8 mouse cellular contexts compared by ENCODE assay signal in genomic region chr2:167594444-167594934, GRCm38 (mm10). TPM values are rescaled to one million over a fixed set of nuclear protein-coding genes. Genes with fewer than 3 reads are reported as not detected.
DNase-seq lines count a peak whose midpoint lies in the region; ATAC-seq and TF ChIP-seq lines count a peak whose summit lies in the region.

No protein-coding gene starts in this region.

- WGBS in kidney, adult 2 months, result 18% methylated on average over 10 of the region's 10 CpGs
- 35% methylated on average over 10 of the region's 10 CpGs for WGBS in neural tube, embryonic 12.5 days

- no peak overlapping the region for H3K4me3 ChIP-seq in kidney, adult 2 months (ENCODE audit: insufficient read depth, low read depth, low read length)
- H3K4me3 ChIP-seq in neural tube, embryonic 12.5 days, result no peak overlapping the region

- no peak for TF ChIP-seq POLR2A in kidney, adult 2 months (IDR thresholded peaks at IDR 0.05; ENCODE audit: low read depth, low read length)

- no peaks in the 10 kb centered on the region for H3K27me3 ChIP-seq in kidney, adult 2 months (replicated peaks; ENCODE audit: control insufficient read depth, insufficient read depth, low read length)
- H3K27me3 ChIP-seq in neural tube, embryonic 12.5 days (replicated peaks), result 0 out of 2 replicates have a peak, but pooled peaks cover 9% of the 10 kb centered on the region

- intact Hi-C loops in left cerebral cortex, postnatal 4 days (cut with DNase I), result no loop called here

- peak overlapping the region; percentile 68 for H3K27ac ChIP-seq in kidney, adult 2 months (ENCODE audit: insufficient read depth, low read depth, low read length)
- H3K27ac ChIP-seq in neural tube, embryonic 12.5 days, result no peak overlapping the region

- no peaks in the 10 kb centered on the region for H3K36me3 ChIP-seq in kidney, adult 2 months (ENCODE audit: control insufficient read depth, insufficient read depth, low read length)
- H3K36me3 ChIP-seq in neural tube, embryonic 12.5 days, result no peaks in the 10 kb centered on the region

- no peaks in the 10 kb centered on the region for H3K9me3 ChIP-seq in neural tube, embryonic 12.5 days

- 0 out of 2 replicates have a peak overlapping the region, but pooled peaks have one; percentile 14 for H3K4me2 ChIP-seq in neural tube, embryonic 12.5 days (replicated peaks)

- 0 out of 2 replicates have a peak, but pooled peaks cover 2% of the 10 kb centered on the region for H3K4me1 ChIP-seq in kidney, adult 2 months (ENCODE audit: control insufficient read depth, insufficient read depth, low read length)
- H3K4me1 ChIP-seq in neural tube, embryonic 12.5 days, result peaks cover 28% of the 10 kb centered on the region

- H3K9ac ChIP-seq in neural tube, embryonic 12.5 days, result no peak overlapping the region

- TF ChIP-seq CTCF in kidney, adult 2 months (conservative IDR thresholded peaks at IDR 0.05; ENCODE audit: insufficient read depth, insufficient read length, low read depth, low read length), result no peak

- ATAC-seq in neural tube, embryonic 12.5 days (ENCODE audit: low FRiP score, low read depth), result no peak
- ATAC-seq in monocyte, adult 5-6 weeks (replicated peaks; ENCODE audit: insufficient number of reproducible peaks, low FRiP score, low TSS enrichment, poor library complexity, severe bottlenecking), result no peak

- DNase-seq in adrenal gland, adult 8-10 months, result peak; percentile 79
- peak; percentile 79 to 83 for DNase-seq in cerebellum, postnatal 10 days
- peak; percentile 100 for DNase-seq in heart, adult 11 months
- DNase-seq in kidney, adult 2 months, result peak; percentile 94
- peak; percentile 80 for DNase-seq in left cerebral cortex, postnatal 4 days
- peak; percentile 75 to 89 for DNase-seq in urinary bladder, postnatal 36 days (ENCODE audit: low spot score in 2 of 2)

RNA-seq across cellular contexts. Expression of gene Ube2v1, which starts 37.4 kb away (rescaled TPM):
- total RNA-seq in adrenal gland, adult 8-10 months (2022), result 100 to 1,000 TPM; 175 to 197 (median 191) TPM
- polyA plus RNA-seq in kidney, adult 2 months (2012; rRNA removed), result 108 and 114 TPM in 2 replicates
- total RNA-seq in left cerebral cortex, postnatal 4 days (2021), result 100 to 1,000 TPM; 217 TPM
- polyA plus RNA-seq in neural tube, embryonic 12.5 days (2016; fragmentation: Nextera tagmentation; extraction: Ambion mirVana), result 315 and 326 TPM in 2 replicates
- total RNA-seq in monocyte, adult 5-6 weeks (2017), result 43.7 to 97.6 TPM (median 59.7 TPM) in 3 replicates

RNA-seq across cellular contexts. Expression of gene Snai1, which starts 56.5 kb away (rescaled TPM):
- 1 to 10 TPM; 6.5 to 9.1 (median 7.6) TPM for total RNA-seq in adrenal gland, adult 8-10 months (2022)
- polyA plus RNA-seq in kidney, adult 2 months (2012; rRNA removed), result 10.4 and 13.2 TPM in 2 replicates
- 1 to 10 TPM; 1.1 to 1.3 TPM for total RNA-seq in left cerebral cortex, postnatal 4 days (2021)
- 21.7 and 23.2 TPM in 2 replicates for polyA plus RNA-seq in neural tube, embryonic 12.5 days (2016; fragmentation: Nextera tagmentation; extraction: Ambion mirVana)
- not detected in 3 replicates for total RNA-seq in monocyte, adult 5-6 weeks (2017)
